Mouse (Mus musculus): ENCODE data around the gene Jam2.
A peak's percentile ranks its signal among the peaks of the same experiment; 100 is the strongest.

The Jam2 gene

DNA sequence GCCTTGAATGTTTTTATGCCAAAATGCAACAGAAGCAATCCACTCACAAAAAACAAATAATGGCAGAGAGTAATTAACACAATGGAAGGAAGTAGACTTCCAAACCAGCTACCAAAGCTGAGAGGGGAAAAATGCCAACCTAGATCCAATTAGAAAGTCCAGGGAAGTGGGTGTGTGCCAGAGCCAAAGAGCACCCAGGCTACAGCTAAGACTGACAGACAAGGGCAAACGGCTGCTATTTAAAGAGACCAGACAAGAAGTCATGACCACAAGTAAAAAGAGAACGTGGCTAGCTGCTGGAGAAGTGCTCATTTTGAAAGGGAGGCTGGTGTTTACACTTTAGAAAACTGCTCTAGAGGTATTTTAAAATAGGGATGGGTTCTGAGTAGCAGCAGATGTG, 9.4 kb downstream of the Jam2 start:
- DNase-seq, result no peak

DNA sequence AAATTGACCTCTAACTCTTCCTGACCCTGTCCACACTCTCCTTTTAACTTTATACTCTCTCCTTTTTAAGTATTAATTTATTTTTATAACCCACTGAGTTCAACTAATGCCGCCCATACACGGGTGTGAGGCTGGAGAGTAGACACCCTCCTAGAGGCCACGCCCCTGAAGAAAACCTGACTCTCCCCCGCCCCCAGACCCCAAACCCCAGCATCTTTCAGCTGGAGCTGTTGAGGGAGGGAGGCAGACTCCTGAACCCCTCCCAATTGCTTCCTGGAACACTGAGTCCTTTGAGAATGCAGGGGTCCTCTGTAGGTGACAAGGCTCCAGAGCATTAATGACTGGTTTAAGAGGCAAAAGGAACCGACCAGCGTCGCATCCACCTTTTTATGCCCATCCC, 11.0 kb downstream of the Jam2 start:
- no peak for DNase-seq

- no peak for DNase-seq
Observed at GRCm38 (mm10) chr16:84790595-84791165, 16.8 kb downstream of the Jam2 start.

DNA sequence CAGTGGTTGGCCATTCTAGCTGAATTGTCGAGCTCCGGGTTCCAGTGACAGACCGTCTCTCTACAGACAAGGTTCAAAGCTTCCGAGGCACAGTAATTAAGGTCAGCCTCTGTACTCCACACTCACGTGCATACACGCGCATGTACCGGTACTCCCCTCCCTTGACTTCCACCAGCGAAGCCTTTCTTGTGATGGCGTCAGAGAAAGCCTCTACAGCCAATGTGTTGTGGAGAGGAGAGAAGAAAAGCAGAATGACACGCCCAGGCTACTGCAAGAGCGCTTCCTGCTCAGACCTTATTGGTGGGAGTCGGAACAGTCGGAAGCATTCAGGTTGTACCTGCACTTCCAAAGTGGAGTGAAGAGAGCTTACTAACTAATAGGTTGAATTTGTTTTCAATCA, 19.5 kb downstream of the Jam2 start:
- no peak for DNase-seq

- no peak for DNase-seq
Observed at GRCm38 (mm10) chr16:84795337-84795736, 21.4 kb downstream of the Jam2 start.

DNA sequence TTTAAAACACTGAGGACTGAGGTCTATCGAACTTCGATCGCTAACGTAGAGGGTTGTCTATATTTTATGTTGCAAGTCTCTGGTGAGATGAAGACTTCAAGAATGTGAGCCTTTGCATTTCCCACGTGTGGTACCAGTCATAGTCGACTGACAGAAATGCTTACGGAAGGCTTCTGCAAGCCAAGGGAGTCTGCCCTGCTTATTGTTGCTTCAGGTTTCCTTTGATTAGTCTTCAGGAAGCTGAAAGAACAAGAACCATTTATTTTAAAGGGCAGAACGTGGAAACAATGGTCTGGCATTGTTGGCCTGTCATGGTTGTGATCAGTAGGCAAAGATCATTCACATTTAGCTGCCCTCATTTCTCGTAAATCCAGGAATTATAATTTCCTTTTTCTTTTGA, 22.8 kb downstream of the Jam2 start:
- no peak for DNase-seq

DNA sequence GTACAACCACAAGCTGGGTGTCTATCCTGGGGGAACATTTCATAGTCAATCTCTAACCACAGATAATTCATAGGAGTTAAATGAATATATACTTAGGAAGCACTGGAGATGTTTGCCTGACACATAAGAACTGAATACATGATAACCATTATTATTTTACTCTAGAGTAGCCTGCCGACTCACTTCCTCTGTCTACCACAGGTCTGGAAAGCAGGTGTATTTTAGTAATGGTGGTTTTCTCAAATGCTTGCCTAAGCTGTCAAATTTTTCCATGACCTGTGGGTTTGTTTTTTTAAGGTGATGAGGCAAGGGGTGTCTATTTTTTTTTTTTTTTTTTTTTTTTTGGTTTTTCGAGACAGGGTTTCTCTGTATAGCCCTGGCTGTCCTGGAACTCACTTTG, 26.1 kb downstream of the Jam2 start:
- no peak for DNase-seq

- no peak for DNase-seq
Observed at GRCm38 (mm10) chr16:84802217-84802616, 28.3 kb downstream of the Jam2 start.

GRCm38 (mm10) chr16:84804866-84805265, 30.9 kb downstream of the Jam2 start:
- DNase-seq, result no peak

DNA sequence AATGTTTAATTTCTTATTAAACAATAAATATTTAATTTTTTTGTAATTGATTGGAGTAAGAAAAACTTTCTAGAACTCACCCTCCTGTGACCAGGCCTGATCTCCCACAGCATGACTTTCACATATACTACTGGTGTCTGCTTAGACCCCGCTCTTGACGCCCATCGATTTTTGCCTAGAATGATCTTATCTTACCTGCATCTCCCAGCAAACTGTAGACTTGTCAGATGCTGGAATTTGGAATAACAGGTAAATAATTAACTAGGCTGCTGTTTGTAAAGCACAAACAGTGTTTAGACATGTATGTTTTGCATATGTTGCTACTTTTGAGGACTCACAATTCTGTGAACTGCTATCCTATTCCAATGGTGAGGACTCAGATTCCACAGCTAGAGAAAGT, 32.3 kb downstream of the Jam2 start:
- DNase-seq, result no peak

- DNase-seq, result no peak
Observed at GRCm38 (mm10) chr16:84807874-84808273, 34.0 kb downstream of the Jam2 start.

DNA sequence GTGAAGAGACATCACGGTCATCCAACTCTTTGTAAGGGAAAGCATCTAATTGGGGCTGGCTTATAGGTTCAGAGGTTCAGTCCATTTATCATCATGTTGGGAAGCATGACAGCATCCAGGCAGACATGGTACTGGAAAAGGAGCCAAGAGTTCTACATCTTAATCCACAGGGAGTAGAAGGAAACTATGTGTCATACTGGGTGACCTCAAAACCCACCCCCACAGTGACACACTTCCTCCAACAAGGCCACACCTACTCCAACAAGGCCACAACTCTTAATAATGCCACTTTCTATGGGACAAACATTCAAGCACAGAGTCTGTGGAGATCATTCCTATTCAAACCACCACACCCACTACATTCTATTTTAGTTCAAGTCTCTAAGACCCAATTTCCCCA, 36.3 kb downstream of the Jam2 start:
- no peak for DNase-seq

DNA sequence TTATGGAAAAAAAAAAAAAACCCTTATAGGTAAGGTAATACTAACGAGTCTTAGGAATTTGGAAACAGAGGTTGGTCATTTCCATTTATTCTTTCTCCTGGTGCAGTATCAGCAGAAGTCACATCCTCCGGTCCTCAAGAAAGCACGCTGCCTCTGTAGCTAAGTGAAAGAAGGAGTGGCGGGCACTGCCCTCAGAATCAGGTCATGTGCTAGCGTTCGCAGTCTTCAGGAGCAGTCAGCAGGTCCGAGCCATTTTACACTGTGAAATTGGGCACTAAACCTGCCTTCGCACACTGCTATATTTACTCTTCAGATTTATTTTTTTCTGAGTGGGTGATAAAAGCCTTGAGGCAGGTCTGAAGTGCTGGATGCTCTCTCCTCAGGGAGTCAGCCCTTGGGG, 39.9 kb downstream of the Jam2 start:
- no peak for DNase-seq

DNA sequence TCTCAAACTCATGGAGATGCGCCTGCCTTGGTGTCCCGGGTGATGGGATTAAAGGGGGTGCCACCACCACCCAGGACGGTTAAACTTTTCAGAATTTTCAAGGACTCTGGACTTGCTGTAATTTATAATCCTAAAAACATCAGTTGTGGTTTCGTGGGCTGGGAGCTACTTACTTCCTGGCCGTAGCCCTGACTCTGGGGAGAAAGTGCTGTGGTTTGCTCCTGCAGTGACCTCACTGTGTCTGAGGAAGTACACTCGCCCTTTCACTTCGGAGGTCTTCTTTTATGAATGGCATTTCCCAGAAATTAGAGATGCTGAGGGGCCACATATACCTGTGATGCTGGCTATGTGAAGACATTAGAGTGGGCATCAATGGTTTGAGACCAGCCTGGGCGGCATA, 40.6 kb downstream of the Jam2 start:
- no peak for DNase-seq

- peak in 1 of 2 experiments; percentile 30 for DNase-seq
Observed at GRCm38 (mm10) chr16:84817423-84817822, 43.5 kb downstream of the Jam2 start.

GRCm38 (mm10) chr16:84825009-84825408, 51.1 kb downstream of the Jam2 start:
- DNase-seq, result no peak

- DNase-seq, result no peak
Observed at GRCm38 (mm10) chr16:84831696-84832095, 57.8 kb downstream of the Jam2 start.

DNA sequence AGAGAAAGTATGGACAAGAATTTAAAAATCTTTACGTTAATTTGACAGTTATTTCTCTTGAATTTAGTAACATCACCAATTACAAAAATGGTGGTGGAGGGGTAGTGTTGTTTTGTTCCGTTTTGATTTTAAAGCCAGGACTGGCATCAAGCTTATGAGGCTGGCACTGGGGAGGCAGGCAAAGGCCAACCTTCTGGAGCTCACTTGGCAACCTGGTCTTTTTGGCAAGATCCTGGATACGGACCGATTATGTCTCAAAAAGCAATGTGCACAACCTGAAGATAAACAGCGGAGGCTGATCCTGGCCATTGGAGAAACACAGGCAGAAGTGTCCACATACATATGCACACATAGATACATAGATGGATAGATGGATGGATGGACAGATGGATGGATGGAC, 58.8 kb downstream of the Jam2 start:
- DNase-seq, result peak; percentile 78 to 85

- DNase-seq, result no peak
Observed at GRCm38 (mm10) chr16:84834344-84834743, 60.4 kb downstream of the Jam2 start.

DNA sequence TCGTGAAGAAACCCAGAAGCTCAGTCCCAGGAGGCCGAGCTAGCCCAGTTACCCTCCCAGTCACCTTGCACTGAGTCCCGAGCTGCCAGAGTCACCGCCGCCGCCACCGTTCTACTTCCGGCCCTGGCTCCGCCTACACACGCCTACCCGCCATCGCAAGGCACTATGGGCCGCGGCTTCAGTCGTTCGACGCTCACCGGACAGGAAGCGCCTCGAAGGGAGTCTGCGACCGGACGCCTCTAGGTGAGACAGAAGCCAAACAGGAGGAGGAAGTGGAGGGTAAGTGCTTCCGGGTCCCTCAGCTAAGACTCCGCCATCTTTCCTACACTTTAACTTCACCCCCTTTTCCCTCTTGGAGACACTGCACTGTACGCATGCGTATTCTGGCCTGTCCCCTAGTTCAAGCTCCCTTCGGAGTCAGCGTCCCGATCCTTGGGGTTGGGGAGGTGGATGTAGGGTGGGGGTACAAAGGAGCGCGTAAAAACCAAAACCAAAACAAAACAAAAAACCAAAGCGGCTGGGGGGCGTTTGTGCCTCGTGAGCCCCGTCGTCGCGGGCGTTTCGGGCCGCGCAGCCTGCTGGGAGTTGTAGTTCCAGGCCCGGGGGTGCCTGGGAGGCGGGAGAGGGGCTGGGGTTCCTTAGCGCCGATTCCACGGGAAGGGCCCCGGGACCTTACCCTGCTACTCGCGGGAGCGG, 61.0 kb downstream of the Jam2 start, which contains the start of gene Gabpa:
TSS of gene Gabpa (plus strand) at position 181 of the 696 bp plus-strand sequence.
- DNase-seq, result peak; percentile 92 to 95

GRCm38 (mm10) chr16:84835441-84835822, 61.5 kb downstream of the Jam2 start, which contains the start of gene Atp5j:
Gene Atp5j (minus strand): TSS chr16:84835625.
- DNase-seq, result peak; percentile 86 to 87

DNA sequence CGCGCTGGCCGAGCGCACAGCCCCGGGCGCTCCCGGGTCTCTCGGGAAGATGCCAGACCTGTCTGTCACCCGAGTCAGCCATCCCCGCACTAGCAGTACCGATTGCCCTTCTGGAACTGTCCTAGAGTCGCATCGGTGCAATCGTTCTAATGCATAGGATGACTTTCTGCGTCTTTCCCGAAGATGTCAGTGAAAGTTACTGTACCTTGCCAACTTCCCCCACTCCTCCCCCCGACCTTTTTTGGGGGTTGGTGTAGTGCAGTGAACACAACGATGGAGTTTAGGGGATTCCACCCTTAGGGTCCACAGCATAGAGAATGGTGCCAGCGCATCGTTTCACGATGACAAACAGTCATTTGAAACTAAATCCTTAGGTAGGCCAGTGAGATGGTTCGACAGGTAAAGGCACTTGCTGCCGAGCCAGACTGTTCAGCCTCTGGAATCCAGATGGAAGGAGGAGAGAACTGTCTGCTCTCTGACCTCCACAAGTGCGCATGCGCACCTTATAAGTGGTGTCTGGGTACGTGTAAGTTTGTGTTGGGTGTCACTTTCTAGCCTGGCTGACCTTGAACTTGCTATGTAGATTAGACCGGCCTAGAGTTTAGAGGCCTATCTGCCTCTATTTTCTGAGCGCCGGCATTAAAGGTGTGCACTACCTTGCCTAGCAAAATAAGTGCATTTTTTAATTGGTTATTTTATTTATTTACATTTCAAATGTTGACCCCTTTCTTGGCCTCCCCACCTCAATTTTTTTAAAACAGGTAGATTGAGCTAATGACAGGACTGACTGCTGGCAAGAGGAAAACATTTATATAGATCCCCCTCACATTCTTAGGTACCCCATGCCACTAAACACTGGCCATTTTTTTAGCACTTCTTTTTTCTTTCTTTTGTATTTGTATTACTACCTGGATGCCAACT, 62.2 kb downstream of the Jam2 start:
- DNase-seq, result peak in 1 of 2 experiments; percentile 54

- no peak for DNase-seq
Observed at GRCm38 (mm10) chr16:84838576-84838975, 64.7 kb downstream of the Jam2 start.

DNA sequence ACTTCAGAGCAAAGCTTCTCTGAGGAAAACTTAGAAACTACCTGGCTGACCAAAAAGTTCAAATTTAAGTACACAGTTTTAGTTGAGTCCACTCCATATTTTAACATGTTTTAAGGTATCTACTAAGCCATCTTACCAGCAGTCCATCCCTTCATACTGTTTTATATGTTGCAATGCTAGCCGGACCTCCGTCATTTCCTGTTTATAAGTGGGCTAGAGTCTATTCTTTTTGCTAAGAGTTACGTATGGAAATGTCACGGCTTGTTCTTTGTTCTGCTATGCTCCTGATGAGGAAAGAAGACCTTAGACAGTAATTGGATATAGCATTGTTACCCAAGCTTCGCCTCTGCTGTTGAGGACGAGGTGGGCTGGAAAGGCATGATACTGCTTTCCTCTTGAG, 79.6 kb downstream of the Jam2 start:
- no peak for DNase-seq
